Mouse (Mus musculus): Measurements from ENCODE around the gene D430041D05Rik.

DNA sequence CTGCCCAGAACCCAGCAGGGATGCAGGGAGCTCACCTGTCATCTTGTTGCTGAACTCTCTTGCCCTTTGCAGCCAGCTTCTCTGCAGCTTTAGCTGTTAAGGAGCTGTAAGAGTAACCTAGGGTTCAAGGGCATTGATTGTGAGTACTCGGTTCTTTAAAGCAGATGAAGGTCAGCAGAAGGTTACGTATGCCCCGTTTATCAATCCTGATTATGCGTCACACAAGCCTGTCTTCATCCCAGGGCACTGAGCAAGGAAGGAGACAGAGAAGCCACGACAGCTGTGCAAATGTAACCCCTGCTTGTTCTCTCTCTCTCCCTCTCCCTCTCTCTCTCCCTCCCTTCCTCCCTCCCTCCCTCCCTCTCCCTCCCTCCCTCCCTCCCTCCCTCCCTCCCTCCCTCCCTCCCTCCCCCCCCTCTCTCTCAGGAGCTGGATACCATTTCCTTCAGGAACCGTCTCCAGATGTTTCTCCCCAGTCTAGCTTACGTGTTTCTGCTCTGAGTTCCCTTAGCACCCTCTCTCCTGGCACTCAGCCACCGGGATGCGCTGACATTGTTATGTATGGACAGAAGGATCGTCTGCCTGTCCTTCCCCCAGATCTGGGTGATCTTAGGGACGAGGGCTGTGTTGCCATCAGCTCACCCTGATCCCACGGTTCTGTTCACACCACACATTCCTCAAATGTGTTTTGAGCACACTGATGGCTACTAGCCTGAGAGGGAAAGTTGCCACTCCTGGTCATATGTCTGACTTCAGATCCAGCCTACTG, 277.6 kb downstream of the D430041D05Rik start:
- TF ChIP-seq CTCF (conservative IDR thresholded peaks at IDR 0.05; ENCODE audit: low read length), result no peak
- no peak for TF ChIP-seq POU5F1 (IDR thresholded peaks at IDR 0.05; ENCODE audit: borderline replicate concordance, low read length)
